Mouse (Mus musculus): ENCODE results near the gene Tfeb. TPM values are rescaled to one million over a fixed set of nuclear protein-coding genes. Genes with fewer than 3 reads are reported as not detected.

The Tfeb gene
- total and polyA plus RNA-seq, 3 experiments: 29.1 to 49.3 (median 39.9) TPM

DNA sequence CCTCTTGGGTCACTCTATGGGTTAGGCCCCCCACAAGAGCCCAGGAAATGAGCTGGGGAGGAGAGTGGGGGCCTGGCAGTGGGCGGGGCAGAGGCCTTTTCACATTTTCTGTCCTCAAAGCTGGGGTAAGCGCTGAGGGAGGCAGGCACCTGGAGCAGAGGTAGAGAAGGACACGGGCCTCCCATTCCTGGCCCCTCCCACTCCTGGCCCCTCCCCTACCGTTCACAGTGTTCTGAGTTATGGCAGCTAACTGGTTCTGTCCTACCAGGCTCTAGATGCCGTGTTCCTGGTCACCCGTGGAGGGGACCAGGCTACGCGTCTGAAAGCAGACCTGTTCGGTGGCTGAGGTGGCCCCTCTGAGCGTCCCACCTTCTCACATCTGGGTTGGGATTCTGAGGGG is 78.6 kb downstream of the Tfeb start:
- dilution Hi-C loops (cut with MboI; ENCODE audit: extremely low pct_ligation_motif_present, extremely low pct_unique_long_range_greater_than_20kb, low sequenced_read_pairs): no loop called here
- H3K9me3 ChIP-seq (replicated peaks; ENCODE audit: low read length): no peaks in the 10 kb centered on the region
- H3K4me3 ChIP-seq (replicated peaks in 1 of 3; ENCODE audit: low read depth in 2 of 3, low read length in 2 of 3, poor library complexity in 1 of 3): no peak overlapping the region
- H3K4me2 ChIP-seq (ENCODE audit: insufficient read depth, low read depth, poor library complexity, severe bottlenecking): no peak overlapping the region
- H3K4me1 ChIP-seq (ENCODE audit: control insufficient read depth in 1 of 2, insufficient read depth in 2 of 2): peaks cover 4 to 8% of the 10 kb centered on the region in 2 experiments; a peak in 3 of 4 replicates
- in situ Hi-C loops (cut with MboI; ENCODE audit: low pct_ligation_motif_present, low pct_unique_long_range_greater_than_20kb, low sequenced_read_pairs): no loop called here
- no peak overlapping the region for H3K9ac ChIP-seq (ENCODE audit: insufficient read depth, low read depth)
- no peaks in the 10 kb centered on the region for H3K27me3 ChIP-seq (replicated peaks)
- TF ChIP-seq RAD21 (IDR thresholded peaks at IDR 0.05; ENCODE audit: low read depth, low read length): no peak
- no peak for TF ChIP-seq ZC3H11A (IDR thresholded peaks at IDR 0.05; ENCODE audit: low read depth, low read length)
- TF ChIP-seq MAFK (IDR thresholded peaks at IDR 0.05; ENCODE audit: insufficient replicate concordance, low read length): no peak
- TF ChIP-seq ZMIZ1 (IDR thresholded peaks at IDR 0.05; ENCODE audit: low read depth, low read length): no peak
- no peak for TF ChIP-seq MEF2A (IDR thresholded peaks at IDR 0.05; ENCODE audit: borderline replicate concordance, low read depth, low read length)
- no peak for DNase-seq (ENCODE audit: extremely low read depth)
- H3K27ac ChIP-seq (ENCODE audit: insufficient read depth, low read depth): no peak overlapping the region
- H3K79me2 ChIP-seq (replicated peaks; ENCODE audit: control insufficient read depth, extremely low read depth, insufficient read depth, poor library complexity, severe bottlenecking): no peaks in the 10 kb centered on the region
- no peaks in the 10 kb centered on the region for H3K36me3 ChIP-seq (replicated peaks in 1 of 2; ENCODE audit: control insufficient read depth in 1 of 2, insufficient read depth in 1 of 2, low read length in 1 of 2)

DNA sequence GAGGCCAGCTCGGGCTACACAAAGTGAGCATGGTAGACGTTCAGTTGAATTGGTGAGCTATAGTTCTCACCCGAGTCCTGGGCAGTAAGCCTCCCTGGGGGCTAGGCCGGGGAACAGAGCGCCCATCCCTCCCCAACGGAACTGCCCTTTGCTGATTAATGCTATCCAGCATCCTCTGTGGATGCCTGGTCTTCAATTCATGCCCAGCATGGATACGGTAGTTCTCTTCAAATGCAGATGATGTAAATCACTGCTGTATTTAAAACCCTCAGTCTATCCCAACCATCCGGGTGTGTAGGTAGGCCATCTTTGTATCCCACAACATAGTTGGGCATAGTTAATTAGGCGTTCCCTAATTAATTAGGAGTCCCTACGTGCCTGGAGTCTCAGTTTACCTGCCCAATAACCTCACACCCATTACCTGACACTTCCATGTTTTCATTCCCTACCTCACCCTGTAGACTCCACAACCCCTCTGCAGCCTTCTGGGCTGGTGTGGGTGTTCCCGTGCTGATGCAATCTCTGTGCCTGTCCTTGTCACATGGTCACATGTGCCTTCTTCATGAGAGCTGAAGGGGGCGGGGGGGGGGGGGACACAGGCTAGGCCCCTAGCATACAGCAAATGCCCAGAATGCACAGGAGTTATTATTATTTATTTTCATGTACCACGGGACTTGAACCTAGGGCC is 81.4 kb downstream of the Tfeb start:
- peaks cover 4 to 8% of the 10 kb centered on the region in 2 experiments; a peak in 3 of 4 replicates for H3K4me1 ChIP-seq (ENCODE audit: control insufficient read depth in 1 of 2, insufficient read depth in 2 of 2)
- H3K79me2 ChIP-seq (replicated peaks; ENCODE audit: control insufficient read depth, extremely low read depth, insufficient read depth, poor library complexity, severe bottlenecking): no peaks in the 10 kb centered on the region
- DNase-seq (ENCODE audit: extremely low read depth): no peak
- H3K9me3 ChIP-seq (replicated peaks; ENCODE audit: low read length): no peaks in the 10 kb centered on the region
- no peak overlapping the region for H3K27ac ChIP-seq (ENCODE audit: insufficient read depth, low read depth)
- no peak overlapping the region for H3K9ac ChIP-seq (ENCODE audit: insufficient read depth, low read depth)
- no peak for TF ChIP-seq CHD1 (IDR thresholded peaks at IDR 0.05; ENCODE audit: low read depth, low read length)
- no peak for TF ChIP-seq JUND (conservative IDR thresholded peaks at IDR 0.05; ENCODE audit: low read depth, low read length)
- TF ChIP-seq POLR2AphosphoS2 (IDR thresholded peaks at IDR 0.05; ENCODE audit: low read depth, low read length): no peak
- TF ChIP-seq GABPA (IDR thresholded peaks at IDR 0.05; ENCODE audit: insufficient replicate concordance, low read depth, low read length): no peak
- TF ChIP-seq MAFK (IDR thresholded peaks at IDR 0.05; ENCODE audit: insufficient replicate concordance, low read length): no peak
- H3K4me2 ChIP-seq (ENCODE audit: insufficient read depth, low read depth, poor library complexity, severe bottlenecking): no peak overlapping the region
- H3K4me3 ChIP-seq (replicated peaks in 1 of 3; ENCODE audit: low read depth in 2 of 3, low read length in 2 of 3, poor library complexity in 1 of 3): no peak overlapping the region
- H3K27me3 ChIP-seq (replicated peaks): peaks cover 3% of the 10 kb centered on the region
- dilution Hi-C loops (cut with MboI; ENCODE audit: extremely low pct_ligation_motif_present, extremely low pct_unique_long_range_greater_than_20kb, low sequenced_read_pairs) (no loop called here), in situ Hi-C loops (cut with MboI; ENCODE audit: low pct_ligation_motif_present, low pct_unique_long_range_greater_than_20kb, low sequenced_read_pairs) (no loop called here)
- H3K36me3 ChIP-seq (replicated peaks in 1 of 2; ENCODE audit: control insufficient read depth in 1 of 2, insufficient read depth in 1 of 2, low read length in 1 of 2): no peaks in the 10 kb centered on the region

GRCm38 (mm10) chr17:47821339-47821738 is 84.5 kb downstream of the Tfeb start:
- Histone ChIP-seq H3K4me3 (replicated peaks in 1 of 3; ENCODE audit: low read depth in 2 of 3, low read length in 2 of 3, poor library complexity in 1 of 3) (no peak overlapping the region), H3K27me3 (replicated peaks) (peaks cover 7% of the 10 kb centered on the region), H3K36me3 (replicated peaks in 1 of 2; ENCODE audit: control insufficient read depth in 1 of 2, insufficient read depth in 1 of 2, low read length in 1 of 2) (no peaks in the 10 kb centered on the region), H3K79me2 (replicated peaks; ENCODE audit: control insufficient read depth, extremely low read depth, insufficient read depth, poor library complexity, severe bottlenecking) (no peaks in the 10 kb centered on the region), H3K9me3 (replicated peaks; ENCODE audit: low read length) (no peaks in the 10 kb centered on the region), H3K9ac (ENCODE audit: insufficient read depth, low read depth) (no peak overlapping the region), H3K4me2 (ENCODE audit: insufficient read depth, low read depth, poor library complexity, severe bottlenecking) (no peak overlapping the region), H3K27ac (ENCODE audit: insufficient read depth, low read depth) (no peak overlapping the region), H3K4me1 (ENCODE audit: control insufficient read depth in 1 of 2, insufficient read depth in 2 of 2) (peaks cover 2 to 8% of the 10 kb centered on the region in 2 experiments; a peak in 1 of 4 replicates)
- dilution Hi-C loops (cut with MboI; ENCODE audit: extremely low pct_ligation_motif_present, extremely low pct_unique_long_range_greater_than_20kb, low sequenced_read_pairs): no loop called here
- no peak for DNase-seq (ENCODE audit: extremely low read depth)
- in situ Hi-C loops (cut with MboI; ENCODE audit: low pct_ligation_motif_present, low pct_unique_long_range_greater_than_20kb, low sequenced_read_pairs): no loop called here
- TF ChIP-seq MYC (IDR thresholded peaks at IDR 0.05; ENCODE audit: low read depth, low read length) (no peak), ZMIZ1 (IDR thresholded peaks at IDR 0.05; ENCODE audit: low read depth, low read length) (no peak), NELFE (IDR thresholded peaks at IDR 0.05; ENCODE audit: low read depth, low read length) (no peak), CHD2 (IDR thresholded peaks at IDR 0.05; ENCODE audit: low read length) (no peak), RCOR1 (conservative IDR thresholded peaks at IDR 0.05; ENCODE audit: low read depth, low read length) (no peak), TCF12 (IDR thresholded peaks at IDR 0.05; ENCODE audit: low read depth, low read length) (no peak), E2F4 (IDR thresholded peaks at IDR 0.05; ENCODE audit: insufficient replicate concordance, low read depth, low read length) (no peak), MAFK (IDR thresholded peaks at IDR 0.05; ENCODE audit: insufficient replicate concordance, low read length) (no peak)

Measured in CH12.LX (cell line).